Mouse (Mus musculus) spleen, postnatal 14 days (tissue): ENCODE results near the gene Usp32.
A peak's percentile ranks its signal among the peaks of the same experiment; 100 is the strongest.

ENCODE experiments used
- DNase-seq, 2 experiments: peaks; one replicate each; pipeline ENCODE4 v3.0.0; 2021 to 2022; ENCODE audit warnings: low spot score in 2 of 2

Gene Usp32

DNA sequence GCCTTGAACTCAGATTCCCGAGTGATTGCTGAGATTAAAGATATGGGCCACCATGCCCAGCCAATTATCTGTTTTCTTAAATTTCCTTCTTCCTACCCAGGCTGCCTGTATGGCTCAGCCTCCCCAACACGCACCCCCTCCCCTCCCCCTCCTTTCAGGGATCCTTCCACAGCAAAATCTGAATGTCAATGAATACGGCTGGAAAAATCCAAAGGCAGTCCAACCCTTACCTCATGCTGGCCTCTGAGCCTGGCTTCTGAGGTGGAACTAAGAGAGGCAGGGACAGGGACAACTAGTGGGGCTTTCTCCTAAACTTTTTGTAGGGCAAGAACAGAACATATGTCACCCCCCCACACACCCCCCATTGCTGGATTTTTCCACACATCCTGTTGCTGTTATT is 191.8 kb downstream of the Usp32 start:
- no peak for DNase-seq

DNA sequence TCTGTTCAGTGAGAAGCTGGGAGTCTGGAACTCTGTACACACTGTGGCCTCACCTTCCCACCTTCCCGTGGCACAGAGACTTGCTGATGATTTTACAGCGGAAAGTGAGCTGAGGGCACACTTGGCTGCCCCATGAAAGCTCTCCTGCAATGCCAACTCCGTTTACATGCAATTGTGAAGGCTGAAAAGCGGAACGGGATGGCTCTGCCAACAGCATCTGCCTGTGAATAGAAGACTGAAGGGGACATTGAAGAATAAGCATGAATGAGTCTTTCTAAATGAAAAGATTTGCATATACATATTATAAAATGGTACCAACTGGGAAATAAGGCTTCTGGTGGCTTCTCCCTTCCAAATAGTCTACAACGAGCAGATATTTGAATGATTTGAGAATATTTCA is 192.8 kb downstream of the Usp32 start:
- no peak for DNase-seq

DNA sequence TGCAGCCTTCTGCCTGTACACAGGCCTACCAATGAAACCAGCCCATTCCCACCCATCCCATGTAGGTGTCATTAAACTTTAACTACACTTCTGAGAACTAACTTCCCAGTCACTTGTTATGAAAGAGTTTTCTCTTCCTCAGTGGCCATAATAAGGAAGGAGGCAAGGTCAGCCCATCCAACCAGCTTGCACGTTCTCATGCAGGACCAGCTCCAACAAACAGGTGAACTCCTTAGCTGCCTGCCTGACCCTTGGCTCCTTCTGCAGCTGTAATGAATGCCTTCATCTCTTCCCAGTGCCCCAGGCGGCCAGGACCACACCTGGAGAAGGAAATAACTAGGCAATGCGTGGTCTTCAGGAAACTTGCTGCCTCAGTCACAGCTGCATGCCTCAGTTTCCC is 194.1 kb downstream of the Usp32 start:
- no peak for DNase-seq

DNA sequence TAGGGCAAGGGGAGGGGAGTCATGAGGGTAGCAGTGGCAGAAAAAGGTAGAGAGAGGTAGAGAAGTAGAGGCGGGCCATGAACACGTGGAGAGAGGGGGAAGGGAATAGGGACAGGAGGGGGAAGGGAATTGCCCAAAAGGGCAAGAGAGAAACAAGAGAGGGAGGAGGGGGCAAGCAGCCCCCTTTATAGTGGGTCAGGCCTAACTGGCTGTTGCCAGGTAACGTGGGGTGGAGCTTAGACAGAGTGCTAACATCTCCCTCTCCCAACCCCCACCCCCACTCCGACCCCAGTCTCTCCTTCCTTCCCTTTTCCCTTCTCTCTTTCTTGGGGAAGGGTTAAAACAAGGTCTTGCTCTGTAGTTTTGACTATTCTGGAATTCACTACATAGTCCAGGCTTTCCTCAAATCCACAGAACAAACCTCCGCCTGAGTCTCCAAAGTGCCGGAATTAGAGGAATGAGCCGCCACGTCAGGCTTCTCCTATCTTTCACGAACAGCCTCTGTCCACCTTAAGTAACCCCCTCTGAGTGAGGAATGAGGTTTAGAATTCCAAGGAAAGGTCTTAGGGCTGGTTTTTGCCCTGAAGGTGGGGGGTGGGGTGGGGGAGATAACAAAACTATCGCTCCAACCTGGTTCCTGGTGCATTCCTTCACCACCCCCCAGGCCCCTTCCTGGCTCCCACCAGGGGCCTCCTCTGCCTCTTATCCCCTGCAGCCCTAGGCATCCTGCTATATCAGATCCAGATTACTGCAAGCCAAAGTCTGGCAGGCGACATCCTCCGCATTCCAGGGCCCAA is 195.1 kb downstream of the Usp32 start:
- DNase-seq: no peak

DNA sequence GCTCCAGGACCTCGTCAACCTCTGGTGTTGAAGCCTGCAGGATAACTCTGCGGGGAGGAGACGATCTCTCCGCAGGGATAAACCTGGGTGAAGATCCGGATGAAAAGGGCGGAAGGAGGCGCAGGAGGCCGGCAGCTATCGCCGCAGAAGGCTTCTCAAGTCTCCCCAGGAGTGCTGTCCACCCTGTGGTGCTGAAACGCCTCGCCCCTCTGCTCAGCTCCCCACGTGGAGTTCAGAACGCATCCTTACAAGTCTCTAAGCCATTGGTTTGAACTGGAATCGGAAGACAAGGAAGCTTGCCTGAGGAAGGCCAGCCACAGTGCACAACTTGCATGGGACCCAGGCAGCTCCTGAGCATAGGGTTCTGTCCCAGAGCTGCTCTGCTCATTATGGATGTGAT is 196.0 kb downstream of the Usp32 start:
- peak in 1 of 2 experiments; percentile 26 for DNase-seq

DNA sequence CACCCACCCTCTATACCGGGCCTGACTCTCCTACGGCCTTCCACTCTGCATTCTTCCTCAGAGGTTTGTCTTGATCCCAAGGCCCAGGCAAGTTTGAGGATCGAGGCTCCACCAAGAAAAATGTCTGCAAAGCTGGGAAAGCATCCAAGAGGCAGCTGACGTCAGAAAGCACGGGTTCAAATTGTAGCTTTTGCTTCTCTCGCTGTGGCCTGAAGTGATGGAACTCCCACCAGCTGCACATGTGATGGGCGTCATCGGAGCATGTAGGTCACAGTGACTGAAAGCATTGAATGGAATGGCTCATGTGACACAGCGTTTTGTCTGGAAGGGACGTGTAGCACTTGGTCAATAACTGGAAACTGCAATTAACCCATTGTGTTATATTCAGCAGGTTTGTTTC is 199.8 kb downstream of the Usp32 start:
- DNase-seq: no peak

DNA sequence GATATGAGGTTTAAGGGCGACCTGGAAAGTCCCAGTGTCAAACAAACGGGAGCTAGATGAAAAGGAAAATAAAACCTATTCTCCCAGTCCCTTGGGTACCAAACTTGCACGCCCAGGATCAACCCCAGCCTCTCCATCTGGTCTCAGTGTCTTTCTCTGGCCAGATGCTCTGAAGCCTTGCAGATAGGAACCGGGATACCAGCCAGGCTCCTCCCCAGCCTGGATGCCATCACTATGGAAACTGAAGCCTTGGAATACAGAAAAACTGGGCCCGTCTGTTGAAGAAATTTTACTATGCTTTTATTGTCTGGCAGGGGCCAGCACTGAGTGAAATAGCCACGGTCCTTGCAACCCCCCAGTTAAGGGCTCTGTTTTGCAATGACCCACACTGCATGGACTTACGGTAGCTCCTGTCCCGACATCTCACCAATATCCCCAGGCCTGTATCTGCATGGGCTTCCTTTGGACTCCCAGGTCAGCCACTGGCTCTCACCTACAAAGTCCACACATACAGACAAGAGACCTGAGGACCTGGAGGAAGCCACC is 200.4 kb downstream of the Usp32 start:
- DNase-seq: no peak
